Mouse (Mus musculus): ENCODE data around the gene Gm49425. TPM values are rescaled to one million over a fixed set of nuclear protein-coding genes. Genes with fewer than 3 reads are reported as not detected.
A peak's percentile ranks its signal among the peaks of the same experiment; 100 is the strongest.

The Gm49425 gene
- polyA plus RNA-seq, 1 experiment from 2014 or later: not detected

GRCm38 (mm10) chr15:101483646-101484045 is 33.4 kb downstream of the Gm49425 start:
- Histone ChIP-seq H3K27me3 (ENCODE audit: low read depth, poor library complexity, severe bottlenecking) (peaks cover 23% of the 10 kb centered on the region), H3K27ac (replicated peaks) (no peak overlapping the region), H3K36me3 (no peaks in the 10 kb centered on the region), H3K4me1 (peaks cover 16% of the 10 kb centered on the region), H3K4me3 (no peak overlapping the region), H3K9me3 (replicated peaks) (no peaks in the 10 kb centered on the region)
- 82% methylated on average over 1 of the region's 1 CpGs for WGBS
- no peak for DNase-seq (ENCODE audit: low spot score)

- no peak for DNase-seq (ENCODE audit: low spot score)
- Histone ChIP-seq H3K27me3 (ENCODE audit: low read depth, poor library complexity, severe bottlenecking) (peaks cover 38% of the 10 kb centered on the region), H3K27ac (replicated peaks) (no peak overlapping the region), H3K4me1 (peaks cover 16% of the 10 kb centered on the region), H3K36me3 (no peaks in the 10 kb centered on the region), H3K9me3 (replicated peaks) (no peaks in the 10 kb centered on the region), H3K4me3 (no peak overlapping the region)
- WGBS: 39% methylated on average over 4 of the region's 4 CpGs
These were observed 35.0 kb downstream of the Gm49425 start for GRCm38 (mm10) chr15:101482056-101482455.

GRCm38 (mm10) chr15:101479666-101480060 is 37.4 kb downstream of the Gm49425 start:
- Histone ChIP-seq H3K27ac (replicated peaks) (peak overlapping the region; percentile 73), H3K36me3 (no peaks in the 10 kb centered on the region), H3K9me3 (replicated peaks) (no peaks in the 10 kb centered on the region), H3K4me3 (peak overlapping the region; percentile 52), H3K4me1 (peaks cover 12% of the 10 kb centered on the region), H3K27me3 (ENCODE audit: low read depth, poor library complexity, severe bottlenecking) (peaks cover 38% of the 10 kb centered on the region)
- WGBS: 41% methylated on average over 11 of the region's 11 CpGs
- DNase-seq (ENCODE audit: low spot score): peak; percentile 43

- peak; percentile 75 for DNase-seq (ENCODE audit: low spot score)
- Histone ChIP-seq H3K27ac (replicated peaks) (peak overlapping the region; percentile 73), H3K4me3 (peak overlapping the region; percentile 52), H3K36me3 (no peaks in the 10 kb centered on the region), H3K27me3 (ENCODE audit: low read depth, poor library complexity, severe bottlenecking) (peaks cover 38% of the 10 kb centered on the region), H3K4me1 (peaks cover 12% of the 10 kb centered on the region), H3K9me3 (replicated peaks) (no peaks in the 10 kb centered on the region)
- whole genome bisulfite sequencing: 11% methylated on average over 31 of the region's 31 CpGs
These were observed 37.9 kb downstream of the Gm49425 start for GRCm38 (mm10) chr15:101479007-101479665.

- WGBS: 40% methylated on average over 10 of the region's 10 CpGs
- H3K9me3 ChIP-seq (replicated peaks): no peaks in the 10 kb centered on the region
- H3K27me3 ChIP-seq (ENCODE audit: low read depth, poor library complexity, severe bottlenecking): peaks cover 8% of the 10 kb centered on the region
These were observed 44.0 kb downstream of the Gm49425 start, which contains the start of gene Krt86 for GRCm38 (mm10) chr15:101472952-101473528. Gene Krt86, plus strand, starts transcription at chr15:101473478.

GRCm38 (mm10) chr15:101469093-101469492 is 48.0 kb downstream of the Gm49425 start:
- Histone ChIP-seq H3K36me3 (no peaks in the 10 kb centered on the region), H3K27me3 (ENCODE audit: low read depth, poor library complexity, severe bottlenecking) (no peaks in the 10 kb centered on the region), H3K4me3 (no peak overlapping the region), H3K27ac (replicated peaks) (no peak overlapping the region), H3K4me1 (no peaks in the 10 kb centered on the region), H3K9me3 (replicated peaks) (no peaks in the 10 kb centered on the region)
- DNase-seq (ENCODE audit: low spot score): no peak
- 87% methylated on average over 4 of the region's 4 CpGs for WGBS

More at GRCm38 (mm10) chr15:101472952-101473528, 44.0 kb downstream of the Gm49425 start, which contains the start of gene Krt86:
- no peak within 1 kb of the TSS for H3K27ac ChIP-seq (replicated peaks)
- no peaks in the 10 kb centered on the region for H3K36me3 ChIP-seq
- no peak within 1 kb of the TSS for H3K4me3 ChIP-seq
- DNase-seq (ENCODE audit: low spot score): no peak
- H3K4me1 ChIP-seq: no peaks in the 10 kb centered on the region

Small RNA genes within 50 kb of the gene (microRNA-seq; reads per million reads assigned to microRNA genes)
- gene Gm44393: not detected

Other genes with a start within 250 kb of the Gm49425 start
- 80.8 TPM in 2 replicates for gene Atg101, start 233.0 kb downstream of the Gm49425 start, polyA plus RNA-seq (2016; fragmentation: Nextera tagmentation; extraction: Ambion mirVana)
- gene 6030408B16Rik, start 224.0 kb downstream of the Gm49425 start, polyA plus RNA-seq (2016; fragmentation: Nextera tagmentation; extraction: Ambion mirVana): 0.06 and 0.22 TPM in 2 replicates
- gene Krt80, start 147.1 kb downstream of the Gm49425 start, polyA plus RNA-seq (2016; fragmentation: Nextera tagmentation; extraction: Ambion mirVana): 0.06 TPM in 1 of 2 replicates, not detected in the other
- gene Krt7, start 106.2 kb downstream of the Gm49425 start, polyA plus RNA-seq (2016; fragmentation: Nextera tagmentation; extraction: Ambion mirVana): 9.7 and 11.4 TPM in 2 replicates
- 0.05 TPM in 1 of 2 replicates, not detected in the other for gene Krt87, start 78.5 kb downstream of the Gm49425 start, polyA plus RNA-seq (2016; fragmentation: Nextera tagmentation; extraction: Ambion mirVana)
- not detected in 2 replicates for gene Krt88, start 69.5 kb downstream of the Gm49425 start, polyA plus RNA-seq (2016; fragmentation: Nextera tagmentation; extraction: Ambion mirVana)
- not detected in 2 replicates for gene Krt81, start 53.5 kb downstream of the Gm49425 start, polyA plus RNA-seq (2016; fragmentation: Nextera tagmentation; extraction: Ambion mirVana)
- not detected in 2 replicates for gene Krt86, start 43.8 kb downstream of the Gm49425 start, polyA plus RNA-seq (2016; fragmentation: Nextera tagmentation; extraction: Ambion mirVana)
- gene Krt83, start 25.7 kb downstream of the Gm49425 start, polyA plus RNA-seq (2016; fragmentation: Nextera tagmentation; extraction: Ambion mirVana): 0.07 TPM in 1 of 2 replicates, not detected in the other
- not detected in 2 replicates for gene Krt84, start 15.6 kb upstream of the Gm49425 start, polyA plus RNA-seq (2016; fragmentation: Nextera tagmentation; extraction: Ambion mirVana)
- not detected in 2 replicates for gene Krt82, start 33.4 kb upstream of the Gm49425 start, polyA plus RNA-seq (2016; fragmentation: Nextera tagmentation; extraction: Ambion mirVana)
- 0.51 and 0.67 TPM in 2 replicates for gene Krt90, start 45.7 kb upstream of the Gm49425 start, polyA plus RNA-seq (2016; fragmentation: Nextera tagmentation; extraction: Ambion mirVana)
- gene Krt75, start 56.6 kb upstream of the Gm49425 start, polyA plus RNA-seq (2016; fragmentation: Nextera tagmentation; extraction: Ambion mirVana): not detected in 2 replicates
- gene Gm5414, start 110.9 kb upstream of the Gm49425 start, polyA plus RNA-seq (2016; fragmentation: Nextera tagmentation; extraction: Ambion mirVana): not detected in 2 replicates
- gene Gm5478, start 130.1 kb upstream of the Gm49425 start, polyA plus RNA-seq (2016; fragmentation: Nextera tagmentation; extraction: Ambion mirVana): not detected in 2 replicates
- not detected in 2 replicates for gene Krt6b, start 163.0 kb upstream of the Gm49425 start, polyA plus RNA-seq (2016; fragmentation: Nextera tagmentation; extraction: Ambion mirVana)
- not detected in 2 replicates for gene Krt6a, start 177.0 kb upstream of the Gm49425 start, polyA plus RNA-seq (2016; fragmentation: Nextera tagmentation; extraction: Ambion mirVana)
- 0.11 and 0.22 TPM in 2 replicates for gene Krt5, start 195.6 kb upstream of the Gm49425 start, polyA plus RNA-seq (2016; fragmentation: Nextera tagmentation; extraction: Ambion mirVana)
- gene Krt71, start 225.8 kb upstream of the Gm49425 start, polyA plus RNA-seq (2016; fragmentation: Nextera tagmentation; extraction: Ambion mirVana): not detected in 2 replicates

Data from midbrain, embryonic 10.5 days (tissue).